Mouse (Mus musculus) layer of hippocampus, adult 18-20 months (tissue): Measurements from ENCODE around the gene Irs1. TPM values are rescaled to one million over a fixed set of nuclear protein-coding genes. Genes with fewer than 3 reads are reported as not detected.

ENCODE experiments used
- DNase-seq, 2 experiments: peaks; one replicate each; pipeline ENCODE4 v3.0.0; 2022; ENCODE audit warnings: low spot score in 2 of 2
- long read RNA-seq: library from polyadenylated mRNA; stranded (forward); transcript quantifications from one replicate; pipeline ENCODE4 v2.0.0, GENCODE M21; 2021
- total RNA-seq, 2 experiments: library from RNA; stranded (reverse); gene quantifications; 2 replicates each; pipeline ENCODE4 v1.2.3; 2021

Irs1 gene
- 10 to 100 TPM; 17.5 to 17.9 TPM for total RNA-seq
- long read RNA-seq, full-length matches to known transcripts = 10 of 11 reads
- long read RNA-seq, partial matches to known transcripts = 0 of 11 reads
- long read RNA-seq, other reads (novel, unspliced or antisense) = 1 of 11 reads

- DNase-seq = peak; percentile 81 to 87
These were observed at the start of gene Irs1 for GRCm38 (mm10) chr1:82291151-82291797. Gene Irs1, minus strand, starts transcription at chr1:82291416.

GRCm38 (mm10) chr1:82334506-82334905 is 43.3 kb upstream of the Irs1 start:
- DNase-seq = no peak

GRCm38 (mm10) chr1:82329954-82330247 is 38.7 kb upstream of the Irs1 start:
- no peak for DNase-seq

- DNase-seq = no peak
These were observed 38.2 kb upstream of the Irs1 start for GRCm38 (mm10) chr1:82329237-82329953.

GRCm38 (mm10) chr1:82328033-82328775 is 37.0 kb upstream of the Irs1 start:
- no peak for DNase-seq

GRCm38 (mm10) chr1:82326120-82326519 is 34.9 kb upstream of the Irs1 start:
- no peak for DNase-seq

GRCm38 (mm10) chr1:82324131-82324785 is 33.0 kb upstream of the Irs1 start:
- no peak for DNase-seq

- no peak for DNase-seq
These were observed 30.2 kb upstream of the Irs1 start for GRCm38 (mm10) chr1:82321441-82321840.

GRCm38 (mm10) chr1:82320864-82321263 is 29.6 kb upstream of the Irs1 start:
- no peak for DNase-seq

GRCm38 (mm10) chr1:82320456-82320855 is 29.2 kb upstream of the Irs1 start:
- DNase-seq = peak; percentile 35 to 69

- peak in 1 of 2 experiments; percentile 54 for DNase-seq
These were observed 25.5 kb upstream of the Irs1 start for GRCm38 (mm10) chr1:82316746-82317126.

- peak; percentile 98 to 99 for DNase-seq
These were observed 25.0 kb upstream of the Irs1 start, which contains the start of gene Rhbdd1 for GRCm38 (mm10) chr1:82316111-82316745. Gene Rhbdd1, plus strand, starts transcription at chr1:82316452.

GRCm38 (mm10) chr1:82304483-82304882 is 13.3 kb upstream of the Irs1 start:
- DNase-seq = no peak

- no peak for DNase-seq
These were observed 7.4 kb upstream of the Irs1 start for GRCm38 (mm10) chr1:82298586-82298985.

GRCm38 (mm10) chr1:82294102-82294501 is 2.9 kb upstream of the Irs1 start:
- peak; percentile 29 to 76 for DNase-seq

- peak; percentile 54 to 81 for DNase-seq
These were observed 1.6 kb upstream of the Irs1 start for GRCm38 (mm10) chr1:82292771-82293170.

- DNase-seq = no peak
These were observed 905 bp upstream of the Irs1 start for GRCm38 (mm10) chr1:82291930-82292712.

- DNase-seq = peak; percentile 87 to 89
These were observed 479 bp downstream of the Irs1 start for GRCm38 (mm10) chr1:82290723-82291150.

- peak; percentile 63 to 87 for DNase-seq
These were observed 1.1 kb downstream of the Irs1 start for GRCm38 (mm10) chr1:82289990-82290681.
